Mouse (Mus musculus) kidney, postnatal 4 days (tissue): ENCODE measurements around the gene Srp54a.
"Not testable (repeated sequence)": the region's sequence is repeated elsewhere in the genome, so short reads cannot be mapped to it uniquely, and the experiment has no call there.

Experiments used
- DNase-seq, 2 experiments: peaks; one replicate each; pipeline ENCODE4 v3.0.0; 2021; ENCODE audit warnings: mixed read lengths in 2 of 2

Gene Srp54a

GRCm38 (mm10) chr12:55135540-55135939, 55.5 kb downstream of the Srp54a start:
- DNase-seq = not testable (repeated sequence)

- not testable (repeated sequence) for DNase-seq
Measured at GRCm38 (mm10) chr12:55137859-55138258, 57.8 kb downstream of the Srp54a start.

- not testable (repeated sequence) for DNase-seq
Measured at GRCm38 (mm10) chr12:55154559-55155448, 74.7 kb downstream of the Srp54a start, which contains the start of gene Srp54b. Gene Srp54b (plus strand): TSS chr12:55155104.

- DNase-seq = not testable (repeated sequence)
Measured at GRCm38 (mm10) chr12:55155449-55155783, 75.4 kb downstream of the Srp54a start.
